Mouse (Mus musculus) heart, adult 9 months (tissue): ENCODE data around the gene Sgf29.
A peak's percentile ranks its signal among the peaks of the same experiment; 100 is the strongest.

ENCODE experiments used
- DNase-seq, 2 experiments: peaks; one replicate each; pipeline ENCODE4 v3.0.0; 2022; ENCODE audit warnings: low spot score in 2 of 2

Gene Sgf29

GRCm38 (mm10) chr7:126649231-126650051 is at the start of gene Sgf29:
TSS of gene Sgf29 (plus strand) at chr7:126649309.
- DNase-seq = peak; percentile 93 to 94

DNA sequence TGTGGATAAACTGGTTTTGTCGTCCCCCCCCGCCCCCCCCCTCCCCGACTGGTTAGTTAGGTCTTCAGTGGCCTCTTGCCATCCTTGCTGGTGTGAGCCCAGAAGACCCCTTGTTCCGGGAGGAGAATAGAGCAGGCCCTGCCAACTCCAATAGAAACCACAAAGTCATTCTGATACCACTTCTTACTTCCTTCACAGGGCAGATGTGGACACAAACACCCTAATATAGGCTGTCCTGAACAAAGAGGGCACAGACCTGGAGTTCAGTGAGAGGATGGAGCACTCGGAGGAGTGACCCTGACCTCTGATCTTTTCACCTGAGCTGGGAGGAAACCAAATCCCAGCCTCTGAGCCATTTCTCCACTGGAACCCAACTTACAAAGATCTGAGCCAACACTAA is 47.2 kb upstream of the Sgf29 start:
- DNase-seq = no peak

DNA sequence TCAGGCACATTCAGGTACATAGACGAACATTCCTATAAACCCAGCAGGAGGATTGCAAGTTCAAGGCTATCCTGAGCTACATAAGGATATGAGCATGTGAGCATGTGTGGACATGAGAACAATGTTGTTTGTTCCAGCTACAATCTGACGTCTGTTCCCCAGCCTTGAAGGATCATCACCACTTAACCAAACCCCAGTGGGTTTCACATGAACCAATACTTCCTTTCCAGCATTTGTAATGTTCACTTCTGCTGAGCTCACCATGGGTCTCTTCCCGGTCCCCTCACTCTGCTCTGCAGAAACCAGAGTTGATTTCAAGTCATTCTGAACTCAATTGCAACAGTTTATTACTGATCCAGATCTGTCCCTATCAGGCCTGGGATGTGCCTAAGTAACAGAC is 46.5 kb upstream of the Sgf29 start:
- DNase-seq = no peak

DNA sequence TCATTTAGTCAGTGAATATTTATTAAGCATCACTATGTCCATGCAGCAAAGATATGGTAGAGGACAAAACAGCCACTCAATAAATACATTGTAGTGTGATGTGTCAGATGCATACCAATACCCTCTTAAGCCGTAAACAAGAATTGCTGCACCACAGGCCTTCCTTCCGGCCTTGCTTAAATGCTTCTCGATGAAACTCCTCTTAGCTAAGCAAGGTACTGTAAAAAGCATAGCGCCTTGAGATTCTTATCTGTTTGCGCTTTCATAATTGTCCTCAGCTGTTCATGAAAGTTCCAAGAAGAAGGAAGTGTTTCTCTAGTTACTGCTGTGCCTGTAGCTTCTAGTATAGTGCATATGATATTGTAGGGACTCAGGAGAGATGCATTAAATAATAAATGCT is 42.5 kb upstream of the Sgf29 start:
- DNase-seq = no peak

GRCm38 (mm10) chr7:126607064-126607463 is 42.0 kb upstream of the Sgf29 start:
- DNase-seq = peak; percentile 63 to 79

- no peak for DNase-seq
Observed at GRCm38 (mm10) chr7:126607796-126608195, 41.3 kb upstream of the Sgf29 start.

GRCm38 (mm10) chr7:126612736-126613135 is 36.4 kb upstream of the Sgf29 start:
- no peak for DNase-seq

- no peak for DNase-seq
Observed at GRCm38 (mm10) chr7:126616707-126617106, 32.4 kb upstream of the Sgf29 start.

DNA sequence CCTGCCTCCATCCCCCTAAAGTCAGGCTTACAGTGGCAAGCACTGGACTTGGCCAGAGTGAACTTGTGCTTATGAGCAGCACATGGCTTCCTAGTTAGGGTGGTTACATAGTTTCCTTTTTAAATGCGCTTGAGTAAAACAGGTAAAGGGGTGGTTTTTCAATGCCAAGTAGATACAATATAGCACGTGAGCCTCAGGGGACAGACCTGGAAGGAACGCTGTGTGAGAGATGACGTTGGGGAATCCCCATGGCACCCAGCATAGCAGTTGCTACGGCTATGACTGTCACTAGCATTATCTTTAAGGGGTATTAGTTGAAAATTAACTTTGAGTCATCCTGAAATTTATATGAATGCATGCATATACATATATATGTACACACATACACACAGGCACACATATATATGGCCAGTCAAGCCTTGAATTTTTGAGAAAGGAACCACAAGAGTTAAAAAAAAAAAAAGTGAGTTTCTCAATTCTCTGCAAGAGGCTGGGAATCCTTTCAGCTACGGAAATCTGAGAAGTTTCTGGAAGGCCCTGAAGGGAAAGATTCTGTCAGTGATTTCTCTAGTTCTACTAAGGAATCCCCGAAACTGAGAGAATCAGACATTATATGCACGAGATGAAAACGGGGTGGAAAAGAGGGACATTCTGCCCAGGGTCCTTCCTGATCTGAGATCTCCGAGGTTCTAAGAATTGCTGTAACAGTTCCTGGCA is 29.4 kb upstream of the Sgf29 start:
- DNase-seq = no peak

GRCm38 (mm10) chr7:126621452-126622359 is 27.4 kb upstream of the Sgf29 start:
- no peak for DNase-seq

DNA sequence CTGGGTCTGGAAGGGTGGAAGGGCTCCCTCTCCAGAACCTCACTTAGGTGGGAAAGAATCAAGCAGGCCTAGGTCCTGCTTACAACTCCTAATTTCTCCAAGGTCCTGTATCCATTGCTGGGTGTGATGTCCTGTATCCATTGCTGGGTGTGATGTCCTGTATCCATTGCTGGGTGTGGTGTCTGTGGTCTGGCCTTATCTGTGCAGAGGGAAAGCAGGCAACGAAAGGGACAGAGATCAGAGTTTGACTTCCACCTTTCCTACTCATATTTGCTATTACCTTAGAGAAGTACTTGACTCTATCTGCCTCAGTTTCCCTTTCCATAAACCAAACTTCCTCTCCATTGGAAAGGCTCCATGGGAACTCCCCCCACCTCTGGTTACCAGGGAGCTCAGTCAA is 25.7 kb upstream of the Sgf29 start:
- no peak for DNase-seq

DNA sequence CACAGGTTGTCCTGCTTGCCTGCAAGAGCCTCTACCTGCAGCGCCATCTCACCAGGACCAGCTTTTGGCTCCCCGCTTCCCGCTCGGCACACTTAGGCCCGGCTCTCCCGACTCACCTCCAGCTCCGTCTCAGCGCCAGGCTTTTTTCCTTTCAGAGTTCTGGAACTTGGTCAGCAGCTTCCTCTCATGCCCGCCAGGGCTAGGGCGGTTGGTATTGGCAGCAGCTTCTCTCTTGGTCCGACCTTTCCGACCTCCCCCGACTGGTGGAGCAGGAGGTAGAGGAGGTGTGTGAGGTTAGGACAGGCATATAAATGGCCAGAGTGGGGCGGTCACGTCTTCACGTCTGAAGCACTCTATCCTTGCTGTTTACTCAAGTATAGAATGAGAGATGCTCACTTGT is 24.3 kb upstream of the Sgf29 start:
- DNase-seq = no peak

- DNase-seq = peak; percentile 90 to 91
Observed at GRCm38 (mm10) chr7:126625369-126625768, 23.7 kb upstream of the Sgf29 start.

- DNase-seq = no peak
Observed at GRCm38 (mm10) chr7:126625807-126626600, 23.1 kb upstream of the Sgf29 start.

- DNase-seq = no peak
Observed at GRCm38 (mm10) chr7:126628111-126628510, 21.0 kb upstream of the Sgf29 start.

DNA sequence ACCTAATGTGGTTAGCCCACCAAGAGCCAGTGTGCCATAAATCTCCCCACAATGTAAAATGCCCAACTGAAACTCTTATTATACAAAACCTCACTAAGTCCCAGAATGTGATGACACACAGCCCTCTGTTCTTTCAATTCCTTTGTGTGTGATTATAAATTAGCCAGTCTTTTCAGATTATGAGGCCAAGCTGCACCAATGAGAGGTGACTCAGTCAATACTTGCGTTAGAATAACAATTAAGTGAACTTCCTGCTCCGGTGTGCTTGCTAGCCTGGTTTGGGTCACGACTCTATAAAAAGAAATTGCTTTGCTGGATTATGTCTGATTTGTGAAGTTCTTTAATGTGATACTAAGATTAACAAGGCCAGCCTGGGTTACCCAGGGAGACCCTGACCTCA is 19.2 kb upstream of the Sgf29 start:
- DNase-seq = no peak

DNA sequence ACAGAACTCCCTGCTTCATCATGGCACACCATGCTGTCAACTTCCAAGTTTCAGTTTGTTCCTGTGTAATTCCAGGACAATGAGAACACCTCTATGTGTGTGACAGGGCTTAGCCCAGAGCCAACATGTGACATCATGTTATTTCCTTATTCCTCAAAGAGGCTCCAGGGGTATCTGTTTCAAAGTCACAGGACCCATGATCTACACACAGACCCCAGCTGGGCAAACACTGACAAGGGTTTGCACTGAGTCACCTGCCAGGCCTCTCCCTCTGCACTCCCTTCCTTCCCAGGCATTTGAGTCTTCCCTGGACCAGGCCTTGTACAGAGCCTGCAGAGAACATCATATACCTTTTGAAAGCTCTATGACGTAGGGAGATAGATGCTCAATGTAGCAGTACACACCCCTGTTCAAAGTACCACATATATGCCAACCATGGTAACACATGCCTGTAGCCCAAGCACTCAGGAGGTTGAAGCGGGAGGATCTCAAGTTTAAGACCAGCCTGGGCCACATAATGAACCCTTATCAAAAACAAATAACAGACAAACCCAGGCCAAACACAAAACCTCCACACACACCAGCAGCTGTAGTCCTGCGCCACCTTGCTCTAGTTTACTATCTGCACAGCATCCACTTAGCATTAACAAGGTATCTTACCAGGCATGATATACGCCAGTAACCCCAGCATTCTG is 18.1 kb upstream of the Sgf29 start, which contains the start of gene Nupr1:
Gene Nupr1 (minus strand): TSS at position 38 of the 695 bp plus-strand sequence.
- DNase-seq = no peak

DNA sequence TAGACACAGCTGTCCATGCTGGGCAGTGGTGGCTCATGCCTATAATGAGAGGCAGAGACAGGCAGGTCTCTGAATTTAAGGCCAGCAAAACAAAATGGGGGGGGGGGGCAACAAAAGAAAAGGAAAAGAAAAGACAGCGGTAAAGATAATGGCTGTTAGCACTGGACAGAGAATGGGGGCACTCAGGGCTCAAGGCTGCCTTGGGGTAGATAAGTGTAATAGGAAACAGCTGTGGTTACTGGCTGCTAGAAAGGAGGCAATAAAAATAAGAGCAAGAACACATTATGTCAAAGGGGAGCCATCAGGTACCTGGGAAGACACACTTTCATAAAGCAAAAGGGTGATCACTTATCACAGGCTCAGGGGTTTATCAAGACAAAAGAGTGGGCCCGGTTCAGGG is 16.6 kb upstream of the Sgf29 start:
- DNase-seq = no peak

- DNase-seq = no peak
Observed at GRCm38 (mm10) chr7:126635375-126635774, 13.7 kb upstream of the Sgf29 start.

- no peak for DNase-seq
Observed at GRCm38 (mm10) chr7:126636733-126637520, 12.2 kb upstream of the Sgf29 start.
